Mouse (Mus musculus) hindbrain, embryonic 15.5 days (tissue): ENCODE results near the gene Tex10. TPM values are rescaled to one million over a fixed set of nuclear protein-coding genes. Genes with fewer than 3 reads are reported as not detected.
A peak's percentile ranks its signal among the peaks of the same experiment; 100 is the strongest.
"Not testable (repeated sequence)": the region's sequence is repeated elsewhere in the genome, so short reads cannot be mapped to it uniquely, and the experiment has no call there.

ENCODE experiments used
- ATAC-seq: fragments of 200-750 bp; cut with Nextera tagmentation; 2 replicates; pipeline ENCODE4 v1.8.0; 2017; ENCODE audit warnings: low read depth, moderate number of reproducible peaks, moderate TSS enrichment; ENCODE audit not compliant: low FRiP score
- H3K27ac ChIP-seq: fragments of 300-500 bp; sonication (generic); replicated peaks from 2 replicates; pipeline ENCODE4 v1.5.1; 2015; ENCODE audit warnings: mild to moderate bottlenecking, inconsistent platforms
- H3K27me3 ChIP-seq: fragments of 300-500 bp; sonication (generic); 2 replicates; pipeline ENCODE4 v1.6.1; 2015; ENCODE audit warnings: control low read depth, inconsistent platforms
- H3K36me3 ChIP-seq: fragments of 300-500 bp; sonication (generic); 2 replicates; pipeline ENCODE4 v1.6.1; 2015; ENCODE audit warnings: control low read depth, inconsistent platforms
- H3K4me1 ChIP-seq: fragments of 300-500 bp; sonication (generic); replicated peaks from 2 replicates; pipeline ENCODE4 v1.6.1; 2015; ENCODE audit warnings: control low read depth, inconsistent platforms
- H3K4me2 ChIP-seq: fragments of 300-500 bp; sonication (generic); 2 replicates; pipeline ENCODE4 v1.6.1; 2015; ENCODE audit warnings: moderate library complexity, mild to moderate bottlenecking, inconsistent platforms
- H3K4me3 ChIP-seq: fragments of 300-500 bp; sonication (generic); 2 replicates; pipeline ENCODE4 v1.5.1; 2015; ENCODE audit warnings: mild to moderate bottlenecking, inconsistent platforms
- H3K9ac ChIP-seq: fragments of 300-500 bp; sonication (generic); 2 replicates; pipeline ENCODE4 v1.6.1; 2015; ENCODE audit warnings: inconsistent platforms
- H3K9me3 ChIP-seq: fragments of 300-500 bp; sonication (generic); 2 replicates; pipeline ENCODE4 v1.6.1; 2016; ENCODE audit warnings: control low read depth, inconsistent platforms
- WGBS: fragments of 180-500 bp; shearing (Covaris S2); methylation state at CpG from one replicate; pipeline ENCODE4 v1.1.7; 2015; 5-methylcytosine and 5-hydroxymethylcytosine counted together
- polyA plus RNA-seq: library from polyadenylated mRNA; unstranded; fragments of >200 nt; fragmentation: Nextera tagmentation; extraction: Ambion mirVana; gene quantifications from 2 replicates; pipeline ENCODE4 v1.2.1, GENCODE M21; 2015

Gene Tex10
- polyA plus RNA-seq, 1 experiment from 2014 or later = 36.3 TPM

DNA sequence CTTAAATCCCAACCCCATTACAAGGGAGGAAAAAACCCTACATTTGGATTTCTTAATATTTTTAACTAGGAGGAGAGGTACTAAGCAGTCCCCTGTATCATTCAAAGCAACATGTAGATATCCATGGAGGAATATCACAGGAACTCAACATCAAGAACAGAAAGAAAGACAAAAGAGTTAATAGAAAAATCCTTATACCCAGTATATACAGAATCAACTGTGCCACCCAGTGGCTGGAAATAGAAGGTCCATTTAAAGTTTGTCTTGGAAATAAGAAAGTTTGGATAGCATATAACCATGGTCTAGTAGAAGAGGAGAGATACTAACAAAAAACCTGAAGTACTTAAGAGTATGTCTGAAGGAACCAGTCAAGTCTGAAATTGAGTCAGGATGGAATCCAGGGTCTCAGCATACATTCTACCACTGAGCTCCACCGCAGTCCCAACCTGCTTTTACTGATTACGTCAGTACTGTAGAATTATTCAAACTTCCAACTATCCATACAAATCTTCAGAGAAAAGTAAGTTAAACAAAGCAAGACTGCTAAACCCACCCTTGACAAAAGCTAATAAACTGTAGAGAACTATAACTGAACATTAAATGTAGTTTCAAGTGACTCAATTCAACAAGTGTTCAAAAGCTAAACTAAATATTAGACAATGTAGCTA is 19.0 kb downstream of the Tex10 start:
- no peak for ATAC-seq
- Histone ChIP-seq H3K4me2 (no peak overlapping the region), H3K36me3 (peaks cover 45% of the 10 kb centered on the region), H3K4me1 (no peaks in the 10 kb centered on the region), H3K4me3 (no peak overlapping the region), H3K9ac (no peak overlapping the region), H3K9me3 (no peaks in the 10 kb centered on the region), H3K27me3 (no peaks in the 10 kb centered on the region), H3K27ac (no peak overlapping the region)
- 98% methylated on average over 2 of the region's 2 CpGs for WGBS

DNA sequence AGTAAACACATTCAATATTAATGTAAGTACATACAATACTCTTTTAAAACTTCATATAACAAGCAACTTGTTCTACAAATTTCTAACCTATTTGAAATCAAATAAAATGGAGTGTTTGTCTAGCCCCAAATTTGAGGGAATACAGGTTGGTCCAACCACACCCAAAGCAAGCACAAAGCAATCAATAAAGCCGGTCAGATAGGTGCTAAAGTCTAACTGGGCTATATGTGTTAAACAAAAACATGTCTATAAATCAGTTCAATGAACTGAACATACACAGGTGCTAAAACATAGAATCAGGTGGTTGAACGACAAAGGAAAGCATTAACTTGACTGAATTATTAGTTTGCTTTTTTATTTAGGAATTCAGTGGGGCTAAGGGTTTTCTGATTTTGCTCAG is 45.2 kb downstream of the Tex10 start:
- no peaks in the 10 kb centered on the region for H3K27me3 ChIP-seq
- no peak for ATAC-seq
- no peak overlapping the region for H3K4me2 ChIP-seq
- no peaks in the 10 kb centered on the region for H3K9me3 ChIP-seq
- H3K4me3 ChIP-seq = no peak overlapping the region
- peaks cover 35% of the 10 kb centered on the region for H3K36me3 ChIP-seq
- no peaks in the 10 kb centered on the region for H3K4me1 ChIP-seq
- H3K27ac ChIP-seq = no peak overlapping the region
- WGBS = 89% methylated on average over 2 of the region's 2 CpGs
- H3K9ac ChIP-seq = no peak overlapping the region

DNA sequence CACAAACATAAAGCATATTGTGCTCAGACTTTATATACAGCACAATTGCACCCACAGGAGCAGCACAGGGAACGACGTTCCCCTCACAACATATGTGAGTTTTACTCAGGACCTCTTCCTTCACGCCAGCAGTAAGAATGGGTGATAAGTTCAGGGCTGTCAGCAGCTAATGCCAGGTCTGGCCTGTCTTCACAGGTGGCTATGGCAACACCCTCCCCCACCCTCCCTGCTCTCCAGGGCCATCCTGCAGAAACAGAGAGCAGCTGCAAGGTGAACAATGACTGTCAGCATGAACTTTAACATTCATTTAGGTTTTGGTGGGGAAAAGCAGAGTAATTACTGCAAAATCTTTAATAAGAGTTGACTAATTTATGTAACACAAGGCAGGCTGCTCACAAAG is 45.8 kb downstream of the Tex10 start:
- Histone ChIP-seq H3K36me3 (peaks cover 34% of the 10 kb centered on the region), H3K27me3 (no peaks in the 10 kb centered on the region), H3K9me3 (no peaks in the 10 kb centered on the region), H3K4me1 (no peaks in the 10 kb centered on the region), H3K27ac (no peak overlapping the region), H3K4me3 (no peak overlapping the region), H3K9ac (no peak overlapping the region), H3K4me2 (no peak overlapping the region)
- WGBS = 58% methylated on average over 3 of the region's 3 CpGs
- no peak for ATAC-seq

DNA sequence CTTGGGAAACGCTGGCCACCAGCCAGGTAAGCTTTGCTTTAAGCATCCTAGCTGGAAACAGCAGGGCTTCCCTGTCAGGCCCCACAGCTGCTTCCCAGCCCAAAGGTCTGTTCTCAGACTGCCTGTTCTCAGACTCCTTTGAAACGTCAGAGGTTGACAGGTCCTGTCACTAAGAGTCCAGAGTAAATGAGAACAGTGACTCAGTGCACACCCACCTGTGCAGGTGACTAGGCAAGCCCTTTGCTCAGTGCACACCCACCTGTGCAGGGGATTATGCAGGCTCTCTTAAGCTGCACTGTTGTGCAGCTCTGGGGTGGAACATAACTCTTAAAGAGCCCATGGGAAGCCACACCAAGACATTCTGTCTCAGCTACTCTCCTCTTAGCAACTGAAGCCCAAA is 49.5 kb downstream of the Tex10 start:
- ATAC-seq = no peak
- H3K9ac ChIP-seq = no peak overlapping the region
- H3K4me1 ChIP-seq = no peaks in the 10 kb centered on the region
- WGBS = 61% methylated on average over 2 of the region's 2 CpGs
- H3K27me3 ChIP-seq = no peaks in the 10 kb centered on the region
- 0 out of 2 replicates have a peak, but pooled peaks cover 7% of the 10 kb centered on the region for H3K36me3 ChIP-seq
- no peak overlapping the region for H3K4me2 ChIP-seq
- H3K9me3 ChIP-seq = no peaks in the 10 kb centered on the region
- no peak overlapping the region for H3K4me3 ChIP-seq
- no peak overlapping the region for H3K27ac ChIP-seq

DNA sequence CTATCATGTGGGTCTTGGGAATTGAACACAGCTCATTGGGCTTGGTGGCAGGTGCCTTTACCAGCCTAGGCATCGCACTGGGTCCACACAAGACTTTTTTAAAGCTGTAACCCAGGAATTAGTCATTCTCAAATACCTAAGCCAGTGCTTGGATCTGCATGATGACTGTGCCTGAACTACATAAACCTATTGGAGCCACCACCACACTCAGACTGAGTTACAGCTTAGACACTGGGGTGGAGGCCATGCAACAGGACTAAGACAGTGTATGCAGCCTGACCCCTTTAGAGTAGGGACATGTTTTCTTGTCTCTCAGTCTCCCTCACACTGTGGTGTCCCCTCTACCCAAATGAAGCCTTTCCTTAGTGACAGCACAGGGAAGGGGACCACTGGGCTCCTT is 50.6 kb downstream of the Tex10 start:
- no peak for ATAC-seq
- Histone ChIP-seq H3K9me3 (no peaks in the 10 kb centered on the region), H3K4me2 (no peak overlapping the region), H3K36me3 (0 out of 2 replicates have a peak, but pooled peaks cover 4% of the 10 kb centered on the region), H3K9ac (no peak overlapping the region), H3K4me3 (no peak overlapping the region), H3K27ac (no peak overlapping the region), H3K4me1 (no peaks in the 10 kb centered on the region), H3K27me3 (no peaks in the 10 kb centered on the region)
- WGBS = 97% methylated on average over 1 of the region's 1 CpGs

DNA sequence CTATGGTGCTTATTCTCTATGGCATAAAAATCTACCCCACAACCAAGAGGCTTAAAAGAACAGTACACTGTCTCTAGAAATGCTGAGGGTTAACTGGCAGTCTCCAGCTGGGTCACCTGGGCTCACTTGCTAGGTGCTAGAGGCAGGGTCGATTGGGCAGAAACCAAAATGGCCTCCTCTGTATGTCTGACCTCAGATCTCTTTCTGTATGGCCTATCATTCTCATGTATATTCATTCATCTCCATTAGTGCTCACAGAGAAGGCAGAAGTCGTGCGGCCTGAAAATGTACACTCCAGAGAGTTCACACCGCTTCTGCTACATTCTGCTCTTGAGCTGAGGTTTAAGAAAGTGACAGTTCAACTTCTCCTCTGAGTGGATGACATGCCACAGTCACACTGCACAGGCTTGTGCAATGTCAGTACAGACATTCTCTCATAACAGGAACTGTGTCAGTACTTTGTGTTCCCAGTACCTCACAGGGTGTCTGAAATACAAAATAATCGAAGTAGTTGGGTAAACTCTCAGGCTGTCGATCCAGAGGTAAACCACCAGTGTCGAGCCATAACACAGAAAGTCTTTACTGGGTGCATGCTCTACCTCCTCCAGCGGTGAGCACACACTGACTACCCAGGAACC is 54.3 kb downstream of the Tex10 start:
- Histone ChIP-seq H3K27me3 (no peaks in the 10 kb centered on the region), H3K4me1 (no peaks in the 10 kb centered on the region), H3K36me3 (0 out of 2 replicates have a peak, but pooled peaks cover 4% of the 10 kb centered on the region), H3K9me3 (no peaks in the 10 kb centered on the region), H3K4me3 (no peak overlapping the region), H3K4me2 (no peak overlapping the region), H3K9ac (no peak overlapping the region), H3K27ac (no peak overlapping the region)
- 92% methylated on average over 8 of the region's 8 CpGs for WGBS
- no peak for ATAC-seq

DNA sequence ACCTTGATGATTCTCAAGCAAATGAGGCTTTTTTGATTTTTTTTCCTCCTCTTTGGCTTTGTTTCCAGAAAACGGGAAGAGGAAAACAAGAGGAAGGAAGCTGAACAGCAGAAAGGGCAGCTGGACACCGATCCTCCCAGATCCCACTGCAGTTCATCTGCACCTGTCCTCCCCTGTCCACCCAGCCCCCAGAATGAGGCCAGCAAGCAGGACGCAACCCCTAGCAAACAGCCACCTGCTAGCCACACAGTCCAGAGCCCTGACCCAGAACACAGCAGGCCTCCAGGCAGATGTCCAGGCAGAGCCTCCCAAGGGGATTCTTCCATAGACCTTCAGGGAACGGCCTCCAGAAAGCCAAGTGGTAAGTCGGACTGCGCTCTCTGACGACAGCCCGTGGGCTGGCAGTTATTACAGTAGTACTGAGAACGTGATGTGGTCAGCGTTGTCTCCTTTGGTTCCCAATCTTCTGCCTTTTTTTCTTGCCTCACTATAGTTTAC is 57.4 kb downstream of the Tex10 start:
- Histone ChIP-seq H3K4me1 (no peaks in the 10 kb centered on the region), H3K4me3 (no peak overlapping the region), H3K9me3 (no peaks in the 10 kb centered on the region), H3K36me3 (0 out of 2 replicates have a peak, but pooled peaks cover 1% of the 10 kb centered on the region), H3K9ac (no peak overlapping the region), H3K27ac (no peak overlapping the region), H3K27me3 (no peaks in the 10 kb centered on the region), H3K4me2 (no peak overlapping the region)
- 80% methylated on average over 10 of the region's 10 CpGs for WGBS
- no peak for ATAC-seq

DNA sequence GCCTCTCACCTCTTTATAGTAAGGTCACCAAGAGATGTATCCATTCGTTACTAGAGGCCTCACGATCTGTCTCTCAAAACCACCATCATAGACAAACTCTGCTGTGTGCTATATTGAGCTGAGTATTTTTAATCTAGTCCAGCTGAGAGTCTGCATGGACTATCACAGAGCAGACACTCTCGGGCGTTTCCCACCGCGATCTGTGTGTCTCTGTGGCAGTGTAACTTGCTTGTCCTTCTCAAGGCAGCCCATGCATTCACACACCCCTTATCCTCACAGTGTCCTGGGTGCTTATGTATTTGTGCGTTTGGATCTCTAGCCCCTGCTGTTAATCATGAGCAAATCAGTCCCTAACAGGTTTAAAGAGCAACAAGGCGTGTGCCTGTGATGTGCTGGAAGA is 59.8 kb downstream of the Tex10 start:
- Histone ChIP-seq H3K27ac (no peak overlapping the region), H3K4me2 (no peak overlapping the region), H3K27me3 (no peaks in the 10 kb centered on the region), H3K4me3 (no peak overlapping the region), H3K9me3 (no peaks in the 10 kb centered on the region), H3K36me3 (no peaks in the 10 kb centered on the region), H3K9ac (no peak overlapping the region), H3K4me1 (no peaks in the 10 kb centered on the region)
- ATAC-seq = no peak
- WGBS = 91% methylated on average over 8 of the region's 8 CpGs

DNA sequence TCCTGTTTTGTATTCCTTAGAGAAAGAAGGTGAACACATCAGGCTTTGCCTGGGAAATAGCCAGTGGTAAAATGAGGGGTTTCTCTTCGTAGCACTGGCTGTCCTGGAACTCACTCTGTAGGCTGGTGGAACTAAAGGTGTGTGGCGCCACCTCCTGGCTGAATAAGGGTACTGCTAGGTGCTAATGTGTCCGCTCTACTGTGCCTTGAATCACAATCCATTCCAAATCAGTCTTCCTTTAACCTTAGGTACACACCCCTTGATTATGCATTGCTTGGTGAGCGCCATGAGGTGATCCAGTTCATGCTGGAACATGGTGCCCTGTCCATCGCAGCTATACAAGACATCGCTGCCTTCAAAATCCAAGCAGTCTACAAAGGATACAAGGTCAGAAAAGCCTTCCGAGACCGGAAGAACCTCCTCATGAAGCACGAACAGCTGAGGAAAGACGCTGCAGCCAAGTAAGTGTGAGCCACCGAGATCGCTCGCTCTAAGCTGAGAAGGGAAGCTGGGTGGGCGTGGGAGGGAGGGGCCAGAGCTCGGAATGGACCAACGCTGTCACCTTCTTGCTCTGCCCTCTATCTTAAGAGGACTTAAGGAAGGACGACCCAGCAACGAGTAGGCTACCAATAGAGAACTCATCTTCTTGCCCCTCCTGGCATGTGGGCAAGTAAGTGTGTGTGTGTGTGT is 65.8 kb downstream of the Tex10 start:
- Histone ChIP-seq H3K4me1 (no peaks in the 10 kb centered on the region), H3K4me3 (no peak overlapping the region), H3K4me2 (peak overlapping the region; percentile 2; the same call in 1 of the 2 replicates), H3K9me3 (no peaks in the 10 kb centered on the region), H3K9ac (no peak overlapping the region), H3K36me3 (no peaks in the 10 kb centered on the region), H3K27me3 (no peaks in the 10 kb centered on the region), H3K27ac (no peak overlapping the region)
- ATAC-seq = 0 out of 2 replicates have a peak, but pooled peaks have one; percentile 47
- 53% methylated on average over 18 of the region's 18 CpGs for WGBS

DNA sequence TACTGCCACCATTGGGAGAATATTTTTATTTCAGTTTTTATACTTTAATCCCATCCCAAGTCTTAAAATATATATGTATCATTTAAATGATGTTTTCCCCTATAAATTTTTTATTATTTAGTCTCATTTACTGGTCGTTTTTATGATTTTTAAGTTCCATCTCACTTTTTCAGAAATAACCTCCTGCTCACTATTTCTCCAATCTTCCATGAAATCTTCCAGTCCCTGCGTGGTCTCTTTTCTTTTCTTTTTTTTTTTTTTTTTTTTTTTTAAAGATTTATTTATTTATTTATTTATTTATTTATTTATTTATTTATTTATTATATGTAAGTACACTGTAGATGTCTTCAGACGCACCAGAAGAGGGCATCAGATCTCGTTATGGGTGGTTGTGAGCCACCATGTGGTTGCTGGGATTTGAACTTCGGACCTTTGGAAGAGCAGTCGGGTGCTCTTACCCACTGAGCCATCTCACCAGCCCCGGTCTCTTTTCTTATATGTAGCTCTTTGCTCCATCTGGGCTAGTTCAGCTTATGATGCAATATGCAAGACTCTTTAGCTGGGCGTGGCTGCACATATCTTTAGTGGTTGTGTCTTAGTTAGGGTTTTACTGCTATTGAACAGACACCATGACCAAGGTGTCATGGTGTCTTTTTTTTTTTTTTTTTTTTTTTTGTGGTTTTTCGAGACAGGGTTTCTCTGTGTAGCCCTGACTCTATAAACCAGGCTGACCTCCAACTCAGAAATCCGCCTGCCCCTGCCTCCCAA is 67.4 kb downstream of the Tex10 start:
- not testable (repeated sequence) for H3K9ac ChIP-seq, H3K27me3 ChIP-seq, H3K27ac ChIP-seq, H3K36me3 ChIP-seq, H3K4me2 ChIP-seq, H3K9me3 ChIP-seq, H3K4me3 ChIP-seq, H3K4me1 ChIP-seq, ATAC-seq
- 93% methylated on average over 10 of the region's 10 CpGs for WGBS

DNA sequence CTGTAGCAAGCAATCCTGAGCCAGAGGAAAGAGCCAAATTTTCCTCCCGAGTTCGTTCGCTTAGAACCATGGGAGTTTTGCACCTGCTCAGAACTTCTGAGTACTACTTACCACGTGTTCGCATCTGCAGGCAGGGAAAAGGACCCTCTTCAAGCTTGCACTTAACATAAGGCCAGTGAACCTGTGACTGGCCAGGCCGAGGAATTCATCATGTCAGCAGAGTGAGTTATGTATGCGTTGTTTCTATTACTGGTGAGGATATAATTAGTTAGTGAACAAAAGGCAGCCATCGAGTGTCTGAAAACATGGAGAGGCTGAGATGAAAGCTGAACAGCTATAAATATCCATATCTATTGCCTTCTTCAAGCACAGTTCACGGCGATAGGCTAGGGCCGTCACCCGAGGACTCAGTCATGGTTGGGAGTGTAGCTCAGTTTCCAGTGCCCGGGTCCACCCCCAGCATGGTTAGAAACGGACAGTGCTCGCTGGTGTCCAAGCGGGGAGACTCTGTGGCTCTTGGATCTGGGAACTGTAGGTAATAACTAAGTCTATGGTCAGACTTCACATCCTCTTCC is 70.1 kb downstream of the Tex10 start:
- Histone ChIP-seq H3K9ac (no peak overlapping the region), H3K27me3 (no peaks in the 10 kb centered on the region), H3K4me1 (no peaks in the 10 kb centered on the region), H3K4me2 (no peak overlapping the region), H3K9me3 (no peaks in the 10 kb centered on the region), H3K36me3 (no peaks in the 10 kb centered on the region), H3K4me3 (no peak overlapping the region), H3K27ac (no peak overlapping the region)
- no peak for ATAC-seq
- 72% methylated on average over 16 of the region's 16 CpGs for WGBS
